Mouse (Mus musculus): ENCODE results near the gene Ahdc1. TPM values are rescaled to one million over a fixed set of nuclear protein-coding genes. Genes with fewer than 3 reads are reported as not detected.
A peak's percentile ranks its signal among the peaks of the same experiment; 100 is the strongest.

Gene Ahdc1
- polyA plus RNA-seq, 1 experiment from 2014 or later, result 12.9 TPM

DNA sequence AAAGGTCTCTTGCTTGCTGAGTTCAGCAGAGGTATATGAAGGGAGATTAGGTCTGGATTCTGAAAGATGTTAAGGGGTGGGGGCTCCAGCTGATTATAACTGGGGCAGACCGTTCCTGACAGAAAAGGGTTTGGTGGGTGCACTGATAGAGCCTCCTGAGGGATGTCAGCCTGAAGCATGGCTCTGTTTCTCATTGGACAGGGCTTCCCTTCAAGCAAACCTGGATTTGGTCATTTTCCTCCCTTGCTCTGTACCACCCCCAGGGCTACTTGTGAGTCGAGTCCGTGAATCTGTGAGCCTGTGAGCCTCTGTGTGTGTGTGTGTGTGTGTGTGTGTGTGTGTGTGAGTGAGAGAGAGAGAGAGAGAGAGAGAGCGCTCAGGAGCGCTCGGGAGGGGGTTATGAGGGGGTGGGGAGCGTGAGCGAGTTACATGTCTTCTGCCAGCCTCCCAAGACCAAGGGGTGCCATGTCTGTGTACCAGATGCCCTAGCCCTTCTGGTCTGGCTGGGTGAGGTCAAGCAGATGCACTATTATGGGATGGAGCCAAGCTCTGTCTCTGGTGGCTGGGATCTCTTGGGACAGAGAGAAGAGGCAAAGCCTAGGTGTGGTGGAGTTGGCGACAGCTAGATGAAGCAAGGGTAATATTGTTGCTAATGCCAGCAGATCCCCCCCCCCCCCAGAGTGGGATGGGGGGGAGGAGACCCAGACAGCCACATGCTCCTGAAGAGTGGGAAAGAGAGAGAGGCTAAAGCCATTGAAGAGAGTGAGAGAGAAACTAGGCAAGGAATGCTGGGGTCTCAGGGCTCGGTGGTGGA, 4.0 kb downstream of the Ahdc1 start:
- Histone ChIP-seq H3K4me3 (replicated peaks; ENCODE audit: low read length) (peak overlapping the region; percentile 95), H3K27me3 (ENCODE audit: control insufficient read depth, insufficient read depth, low read length) (peaks cover 7% of the 10 kb centered on the region), H3K4me1 (replicated peaks; ENCODE audit: control insufficient read depth, insufficient read depth, low read length) (peaks cover 48% of the 10 kb centered on the region), H3K9ac (peak overlapping the region; percentile 99; the same call in 1 of the 2 replicates), H3K36me3 (replicated peaks; ENCODE audit: control insufficient read depth, insufficient read depth) (0 out of 2 replicates have a peak, but pooled peaks cover 3% of the 10 kb centered on the region), H3K27ac (no peak overlapping the region; the same call in 1 of the 2 replicates), H3K9me3 (ENCODE audit: control insufficient read depth, low read length) (no peaks in the 10 kb centered on the region), H3K4me2 (replicated peaks) (peak overlapping the region; percentile 97)
- DNase-seq (ENCODE audit: low spot score) (no peak), ATAC-seq (ENCODE audit: low FRiP score) (no peak)
- 16% methylated on average over 10 of the region's 10 CpGs for WGBS

DNA sequence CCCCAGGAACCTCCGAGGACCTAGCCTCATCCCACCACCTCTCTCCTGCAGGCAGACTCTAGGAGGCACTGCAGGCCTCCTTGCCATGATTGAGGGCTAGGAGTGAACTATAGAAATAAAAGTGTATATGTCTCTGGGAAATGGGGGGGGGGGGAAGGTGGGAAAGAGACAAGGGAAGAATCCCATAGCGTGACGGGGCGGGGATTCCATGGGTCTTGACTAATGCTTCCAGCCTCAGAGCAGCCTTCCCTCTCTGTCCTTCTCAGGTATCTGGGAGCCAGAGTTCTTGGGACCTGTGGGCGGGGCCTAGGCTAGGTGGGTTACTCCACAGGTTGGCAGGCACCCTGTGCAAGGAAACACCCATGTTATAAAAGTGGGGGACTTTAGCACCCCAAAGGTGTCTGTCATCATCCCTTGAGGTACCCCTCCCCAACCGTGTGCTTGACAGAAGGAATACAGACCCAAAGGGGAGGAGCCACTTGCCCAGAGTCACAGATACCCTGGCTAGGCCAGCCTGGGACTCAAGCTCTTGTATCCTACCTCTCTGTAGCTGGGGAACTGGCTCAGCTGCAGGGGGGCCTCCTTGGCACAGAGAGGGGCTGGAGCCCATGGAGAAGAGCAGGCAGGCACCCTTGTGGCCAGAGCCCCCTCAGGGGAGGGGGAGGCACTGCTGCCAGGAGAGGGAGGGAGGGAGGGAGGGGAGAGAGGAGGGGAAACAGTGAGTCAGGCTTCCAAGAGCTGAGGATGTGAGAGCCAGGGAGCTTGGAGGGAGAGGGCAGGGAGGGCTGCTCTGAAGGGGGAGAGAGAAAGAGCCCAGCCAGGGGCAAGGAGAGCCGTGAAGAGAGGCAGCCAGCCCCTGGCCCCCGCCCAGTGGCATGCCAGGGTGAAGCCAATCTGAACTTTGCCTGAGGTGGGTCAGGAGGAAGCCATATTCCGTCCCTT, 4.9 kb downstream of the Ahdc1 start:
- DNase-seq (ENCODE audit: low spot score) (no peak), ATAC-seq (ENCODE audit: low FRiP score) (peak; percentile 9; the same call in 1 of the 2 replicates)
- no peaks in the 10 kb centered on the region for H3K27me3 ChIP-seq (ENCODE audit: control insufficient read depth, insufficient read depth, low read length)
- H3K4me1 ChIP-seq (replicated peaks; ENCODE audit: control insufficient read depth, insufficient read depth, low read length), result peaks cover 57% of the 10 kb centered on the region
- H3K4me2 ChIP-seq (replicated peaks), result peak overlapping the region; percentile 97
- no peak overlapping the region for H3K4me3 ChIP-seq (replicated peaks; ENCODE audit: low read length)
- WGBS, result 38% methylated on average over 9 of the region's 9 CpGs
- H3K27ac ChIP-seq, result peak overlapping the region; percentile 26; the same call in 1 of the 2 replicates
- H3K9ac ChIP-seq, result peak overlapping the region; percentile 26
- H3K36me3 ChIP-seq (replicated peaks; ENCODE audit: control insufficient read depth, insufficient read depth), result 0 out of 2 replicates have a peak, but pooled peaks cover 3% of the 10 kb centered on the region
- no peaks in the 10 kb centered on the region for H3K9me3 ChIP-seq (ENCODE audit: control insufficient read depth, low read length)

DNA sequence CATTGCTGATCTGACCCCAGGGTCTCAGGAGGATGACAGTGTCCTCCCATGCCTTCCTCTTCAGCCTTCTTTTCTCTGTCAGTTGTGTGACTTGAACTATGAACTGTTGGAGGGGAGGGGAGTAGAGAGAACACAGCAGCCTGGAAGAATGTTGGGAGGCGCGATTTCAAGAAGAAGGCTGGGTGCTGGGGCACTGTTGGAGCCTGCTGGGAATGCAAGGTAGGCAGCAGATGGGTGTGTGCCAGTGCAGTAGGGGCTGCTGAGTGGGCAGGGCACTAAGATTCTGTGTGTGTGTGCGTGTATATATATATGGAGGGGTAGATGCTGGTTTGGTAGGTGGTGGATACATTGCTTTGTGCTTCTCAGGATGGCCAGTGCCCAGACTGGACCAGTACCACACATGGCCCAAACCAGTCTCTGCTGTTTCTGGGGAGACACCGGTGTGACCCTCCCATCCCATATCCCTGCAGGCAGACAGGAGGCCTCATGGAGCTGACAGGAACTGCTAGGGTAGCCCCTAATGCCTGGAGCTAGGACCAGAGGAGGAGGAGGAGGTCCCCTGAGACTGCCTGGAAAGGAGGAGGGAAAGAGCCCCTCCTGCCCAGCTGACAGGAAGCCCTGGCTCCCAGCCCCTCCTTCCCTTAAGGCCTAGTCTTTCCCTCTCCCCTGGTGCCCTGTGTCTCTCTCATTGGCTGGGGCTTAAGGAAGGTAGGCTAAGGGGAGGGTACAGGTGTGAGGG, 5.8 kb downstream of the Ahdc1 start:
- 36% methylated on average over 4 of the region's 4 CpGs for WGBS
- Histone ChIP-seq H3K27ac (peak overlapping the region; percentile 26), H3K27me3 (ENCODE audit: control insufficient read depth, insufficient read depth, low read length) (no peaks in the 10 kb centered on the region), H3K9ac (peak overlapping the region; percentile 26; the same call in 1 of the 2 replicates), H3K9me3 (ENCODE audit: control insufficient read depth, low read length) (no peaks in the 10 kb centered on the region), H3K4me2 (replicated peaks) (peak overlapping the region; percentile 97), H3K36me3 (replicated peaks; ENCODE audit: control insufficient read depth, insufficient read depth) (0 out of 2 replicates have a peak, but pooled peaks cover 3% of the 10 kb centered on the region), H3K4me3 (replicated peaks; ENCODE audit: low read length) (no peak overlapping the region), H3K4me1 (replicated peaks; ENCODE audit: control insufficient read depth, insufficient read depth, low read length) (peaks cover 66% of the 10 kb centered on the region)
- no peak for DNase-seq (ENCODE audit: low spot score)
- no peak for ATAC-seq (ENCODE audit: low FRiP score)

DNA sequence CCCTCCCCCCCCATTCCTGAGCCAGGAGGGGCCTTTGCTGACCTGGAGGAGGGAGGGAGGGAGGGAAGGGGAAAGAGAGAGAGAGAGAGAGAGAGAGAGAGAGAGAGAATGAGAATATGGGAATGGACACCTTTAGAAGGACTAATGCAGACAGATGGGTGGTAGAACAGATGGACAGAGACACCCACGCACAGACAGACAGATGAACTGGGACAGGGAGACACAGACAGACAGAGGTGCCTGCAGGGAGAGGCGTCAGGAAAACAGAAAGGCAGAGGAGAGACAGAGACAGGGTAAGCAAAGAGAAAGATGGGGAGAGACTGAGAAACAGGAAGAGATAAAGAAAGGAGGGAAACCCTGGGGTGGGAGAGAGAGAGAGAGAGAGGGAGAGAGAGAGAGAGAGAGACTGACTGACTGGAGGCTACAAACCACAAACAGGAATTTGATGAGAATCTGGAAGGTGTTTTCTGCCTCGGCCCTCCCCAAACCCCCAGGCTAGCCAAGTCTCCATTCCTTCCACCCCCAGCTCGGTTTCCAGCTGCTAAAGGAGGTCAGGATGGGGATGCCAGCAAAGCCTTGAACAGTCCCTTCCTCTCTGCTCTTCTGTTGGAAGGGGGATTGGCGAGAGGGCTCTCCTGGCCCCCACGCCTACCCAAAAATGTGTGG, 6.7 kb downstream of the Ahdc1 start:
- Histone ChIP-seq H3K9me3 (ENCODE audit: control insufficient read depth, low read length) (no peaks in the 10 kb centered on the region), H3K9ac (0 out of 2 replicates have a peak overlapping the region, but pooled peaks have one; percentile 26), H3K4me2 (replicated peaks) (no peak overlapping the region), H3K36me3 (replicated peaks; ENCODE audit: control insufficient read depth, insufficient read depth) (0 out of 2 replicates have a peak, but pooled peaks cover 3% of the 10 kb centered on the region), H3K4me1 (replicated peaks; ENCODE audit: control insufficient read depth, insufficient read depth, low read length) (peaks cover 74% of the 10 kb centered on the region), H3K27ac (no peak overlapping the region), H3K27me3 (ENCODE audit: control insufficient read depth, insufficient read depth, low read length) (no peaks in the 10 kb centered on the region), H3K4me3 (replicated peaks; ENCODE audit: low read length) (no peak overlapping the region)
- WGBS, result 68% methylated on average over 6 of the region's 6 CpGs
- ATAC-seq (ENCODE audit: low FRiP score) (no peak), DNase-seq (ENCODE audit: low spot score) (no peak)

DNA sequence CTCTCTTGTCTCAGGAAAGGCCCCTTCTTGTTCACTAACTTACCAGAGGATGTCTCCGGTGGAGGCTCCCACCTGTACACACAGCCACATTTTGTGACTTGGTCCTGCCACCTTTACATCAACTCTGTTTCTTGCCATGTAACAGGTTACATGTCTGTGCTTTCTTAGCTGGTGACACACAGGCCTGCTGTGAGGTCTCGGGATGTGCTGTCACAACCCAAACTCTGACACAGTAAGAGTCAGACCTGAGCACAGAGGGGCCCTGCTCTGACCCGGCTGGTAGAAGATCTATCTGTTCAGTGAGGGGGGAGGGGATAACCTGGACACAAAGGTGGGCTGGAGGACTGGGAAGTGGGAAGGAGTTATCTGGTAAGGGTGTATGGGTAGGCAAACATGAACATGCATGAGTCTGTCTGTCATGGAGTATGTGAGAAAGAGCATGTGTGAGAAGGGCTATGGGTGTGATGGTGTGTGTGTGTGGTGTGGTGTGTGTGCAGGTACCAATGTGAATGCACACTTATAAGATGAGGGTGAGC, 7.3 kb downstream of the Ahdc1 start:
- ATAC-seq (ENCODE audit: low FRiP score) (no peak), DNase-seq (ENCODE audit: low spot score) (no peak)
- H3K27me3 ChIP-seq (ENCODE audit: control insufficient read depth, insufficient read depth, low read length), result no peaks in the 10 kb centered on the region
- H3K4me2 ChIP-seq (replicated peaks), result no peak overlapping the region
- H3K9ac ChIP-seq, result no peak overlapping the region
- no peak overlapping the region for H3K4me3 ChIP-seq (replicated peaks; ENCODE audit: low read length)
- 0 out of 2 replicates have a peak, but pooled peaks cover 3% of the 10 kb centered on the region for H3K36me3 ChIP-seq (replicated peaks; ENCODE audit: control insufficient read depth, insufficient read depth)
- WGBS, result 76% methylated on average over 3 of the region's 3 CpGs
- H3K9me3 ChIP-seq (ENCODE audit: control insufficient read depth, low read length), result no peaks in the 10 kb centered on the region
- H3K4me1 ChIP-seq (replicated peaks; ENCODE audit: control insufficient read depth, insufficient read depth, low read length), result peaks cover 80% of the 10 kb centered on the region
- H3K27ac ChIP-seq, result no peak overlapping the region

DNA sequence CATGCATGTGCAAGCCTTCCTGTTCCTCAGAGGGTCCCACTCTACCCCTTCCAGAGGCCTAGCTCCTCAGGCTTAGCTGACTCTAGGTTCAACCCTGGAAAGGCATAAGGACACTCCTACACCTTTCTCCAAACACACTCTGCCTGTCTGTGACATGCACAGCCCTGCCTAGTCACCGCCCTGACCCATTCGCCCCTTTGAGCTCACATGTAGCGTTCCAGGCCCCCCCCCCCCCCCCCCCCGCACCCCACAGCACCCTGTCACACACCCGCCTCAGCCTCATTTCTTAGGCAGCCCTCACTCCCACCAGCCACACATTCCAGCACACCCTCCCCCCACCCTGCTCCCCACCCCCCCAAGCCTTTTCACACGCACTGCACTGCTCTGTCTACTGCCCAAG, 9.7 kb downstream of the Ahdc1 start:
- ATAC-seq (ENCODE audit: low FRiP score) (no peak), DNase-seq (ENCODE audit: low spot score) (no peak)
- no peak overlapping the region for H3K4me3 ChIP-seq (replicated peaks; ENCODE audit: low read length)
- no peaks in the 10 kb centered on the region for H3K27me3 ChIP-seq (ENCODE audit: control insufficient read depth, insufficient read depth, low read length)
- peak overlapping the region; percentile 71; the same call in 1 of the 2 replicates for H3K27ac ChIP-seq
- H3K4me1 ChIP-seq (replicated peaks; ENCODE audit: control insufficient read depth, insufficient read depth, low read length), result peaks cover 82% of the 10 kb centered on the region
- WGBS, result 15% methylated on average over 4 of the region's 6 CpGs
- H3K36me3 ChIP-seq (replicated peaks; ENCODE audit: control insufficient read depth, insufficient read depth), result 0 out of 2 replicates have a peak, but pooled peaks cover 3% of the 10 kb centered on the region
- H3K9me3 ChIP-seq (ENCODE audit: control insufficient read depth, low read length), result no peaks in the 10 kb centered on the region
- 0 out of 2 replicates have a peak overlapping the region, but pooled peaks have one; percentile 9 for H3K9ac ChIP-seq
- peak overlapping the region; percentile 48; the same call in 1 of the 2 replicates for H3K4me2 ChIP-seq (replicated peaks)

DNA sequence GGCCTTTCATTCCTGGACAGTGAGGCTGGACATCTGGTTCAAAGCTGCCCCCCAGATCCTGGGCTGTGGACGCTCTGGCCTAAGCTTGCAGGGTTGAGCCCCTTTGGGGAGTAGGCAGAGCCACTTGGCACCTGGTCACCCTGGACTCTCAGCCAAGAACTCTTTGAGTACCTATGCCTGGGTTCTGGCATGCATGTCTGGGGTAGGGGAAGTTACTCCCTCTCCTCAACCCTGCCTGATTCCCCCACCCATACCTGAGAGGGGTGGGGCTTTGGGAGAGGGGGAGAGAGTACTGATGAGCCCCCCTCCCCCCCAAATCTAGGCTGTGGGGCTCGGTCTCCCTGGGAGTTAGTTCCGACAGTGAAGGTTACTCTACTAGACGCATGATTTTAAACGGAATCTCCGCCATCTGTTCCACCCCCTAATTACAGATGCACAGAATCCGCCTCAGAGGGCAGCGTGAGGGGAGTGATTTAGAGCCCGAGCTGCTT, 10.2 kb downstream of the Ahdc1 start:
- WGBS, result 5% methylated on average over 9 of the region's 9 CpGs
- Histone ChIP-seq H3K4me2 (replicated peaks) (peak overlapping the region; percentile 48), H3K27ac (peak overlapping the region; percentile 71), H3K9me3 (ENCODE audit: control insufficient read depth, low read length) (no peaks in the 10 kb centered on the region), H3K4me3 (replicated peaks; ENCODE audit: low read length) (no peak overlapping the region), H3K4me1 (replicated peaks; ENCODE audit: control insufficient read depth, insufficient read depth, low read length) (peaks cover 82% of the 10 kb centered on the region), H3K36me3 (replicated peaks; ENCODE audit: control insufficient read depth, insufficient read depth) (0 out of 2 replicates have a peak, but pooled peaks cover 3% of the 10 kb centered on the region), H3K9ac (peak overlapping the region; percentile 35; the same call in 1 of the 2 replicates), H3K27me3 (ENCODE audit: control insufficient read depth, insufficient read depth, low read length) (no peaks in the 10 kb centered on the region)
- DNase-seq (ENCODE audit: low spot score), result peak; percentile 65
- no peak for ATAC-seq (ENCODE audit: low FRiP score)

DNA sequence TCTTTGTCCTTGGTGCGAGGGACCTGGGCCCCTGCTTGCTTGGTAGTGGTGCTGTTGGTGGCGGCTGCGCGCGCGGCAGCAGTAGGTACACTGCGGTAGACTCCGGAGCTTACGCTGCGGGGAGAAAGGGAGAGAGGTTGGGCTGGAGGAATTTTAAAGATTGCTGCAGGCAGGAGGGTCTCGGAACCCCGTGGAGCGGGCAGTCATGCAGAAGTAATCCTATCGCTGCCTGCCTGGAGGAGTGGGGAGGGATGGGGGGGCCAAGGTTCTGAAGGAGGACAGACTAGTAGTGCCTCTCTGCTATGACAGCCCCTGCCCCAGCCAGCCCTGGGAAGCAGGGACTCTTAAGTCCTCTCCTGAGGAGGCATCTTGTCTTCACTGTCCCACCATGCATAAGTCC, 11.2 kb downstream of the Ahdc1 start:
- Histone ChIP-seq H3K36me3 (replicated peaks; ENCODE audit: control insufficient read depth, insufficient read depth) (0 out of 2 replicates have a peak, but pooled peaks cover 3% of the 10 kb centered on the region), H3K27ac (peak overlapping the region; percentile 71), H3K4me2 (replicated peaks) (peak overlapping the region; percentile 48), H3K9ac (peak overlapping the region; percentile 35; the same call in 1 of the 2 replicates), H3K4me3 (replicated peaks; ENCODE audit: low read length) (peak overlapping the region; percentile 1; the same call in 1 of the 2 replicates), H3K9me3 (ENCODE audit: control insufficient read depth, low read length) (no peaks in the 10 kb centered on the region), H3K4me1 (replicated peaks; ENCODE audit: control insufficient read depth, insufficient read depth, low read length) (peaks cover 82% of the 10 kb centered on the region), H3K27me3 (ENCODE audit: control insufficient read depth, insufficient read depth, low read length) (no peaks in the 10 kb centered on the region)
- ATAC-seq (ENCODE audit: low FRiP score) (no peak), DNase-seq (ENCODE audit: low spot score) (no peak)
- under 1% methylated on average over 14 of the region's 14 CpGs for WGBS
